Mouse (Mus musculus): ENCODE results near the gene Pde6b.

DNA sequence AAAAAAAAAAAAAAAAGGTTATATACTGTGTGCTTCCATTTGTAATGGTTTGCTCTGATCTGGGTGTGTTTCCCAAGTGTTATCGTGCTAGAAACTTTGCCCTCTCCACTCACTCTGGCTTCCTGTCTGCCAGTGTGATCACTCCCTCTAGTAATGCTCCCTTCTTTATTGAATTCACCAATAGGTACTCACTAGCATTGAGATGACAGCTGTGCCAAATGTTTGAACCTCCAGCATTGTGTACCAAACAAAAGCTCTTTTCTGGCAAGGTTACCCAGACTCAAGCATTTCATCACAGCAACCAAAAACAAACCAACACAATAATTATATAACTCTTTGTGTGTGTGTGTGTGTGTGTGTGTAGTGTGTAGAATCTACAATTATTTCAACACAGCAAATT, 63.4 kb downstream of the Pde6b start:
- TF ChIP-seq POLR2A (IDR thresholded peaks at IDR 0.05; ENCODE audit: low read depth, low read length) (no peak), CTCF (IDR thresholded peaks at IDR 0.05; ENCODE audit: extremely low read depth, insufficient read length, insufficient replicate concordance, low read depth, low read length) (no peak)
